Mouse (Mus musculus) megakaryocyte progenitor cell, adult 5-6 weeks (primary cell): ENCODE results near the gene Tshz2. TPM values are rescaled to one million over a fixed set of nuclear protein-coding genes. Genes with fewer than 3 reads are reported as not detected.

Source experiments
- ATAC-seq: replicated peaks from 2 replicates; pipeline ENCODE4 v1.8.0; 2016; ENCODE audit warnings: mild to moderate bottlenecking, moderate TSS enrichment, inconsistent platforms; ENCODE audit not compliant: poor library complexity
- total RNA-seq, 2 experiments: library from RNA; stranded (forward) in 1 of 2; stranded (reverse) in 1 of 2; fragments of 157-497, 149-512 nt in 1 of 2; fragments of 200-1000 nt in 1 of 2; gene quantifications; 2 replicates each; pipeline versions ENCODE4 v1.2.3 to v1.2.4; 2015 to 2017

The Tshz2 gene
- total RNA-seq, 2 experiments from 2014 or later = not detected

GRCm38 (mm10) chr2:169630070-169630469 lies 2.7 kb upstream of the Tshz2 start:
- no peak for ATAC-seq

- ATAC-seq = 0 out of 2 replicates have a peak, but pooled peaks have one; percentile 32
These were observed 877 bp downstream of the Tshz2 start for GRCm38 (mm10) chr2:169633491-169634289.

- ATAC-seq = no peak
These were observed 2.0 kb downstream of the Tshz2 start for GRCm38 (mm10) chr2:169634619-169635382.

DNA sequence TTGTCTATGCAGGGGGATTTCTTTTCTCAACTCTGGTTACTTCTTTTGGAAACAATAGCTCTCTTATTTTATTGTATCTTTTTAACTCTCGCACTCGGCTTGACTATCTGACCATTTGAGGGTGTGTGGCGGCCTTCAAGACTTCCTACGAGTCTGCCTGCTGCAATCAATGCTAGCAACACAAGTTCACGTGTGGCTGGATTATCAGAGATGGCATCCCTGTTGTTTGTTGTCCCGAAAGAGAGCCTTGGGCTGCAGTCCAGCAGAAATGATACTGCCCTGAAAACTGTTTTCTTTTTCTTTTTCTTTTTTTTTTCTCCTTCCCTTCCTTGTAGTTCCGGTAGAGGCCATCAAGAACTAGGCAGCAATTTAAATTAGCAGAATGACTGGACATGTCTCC lies 2.6 kb downstream of the Tshz2 start:
- ATAC-seq = no peak

- no peak for ATAC-seq
These were observed 3.6 kb downstream of the Tshz2 start for GRCm38 (mm10) chr2:169636414-169636813.

DNA sequence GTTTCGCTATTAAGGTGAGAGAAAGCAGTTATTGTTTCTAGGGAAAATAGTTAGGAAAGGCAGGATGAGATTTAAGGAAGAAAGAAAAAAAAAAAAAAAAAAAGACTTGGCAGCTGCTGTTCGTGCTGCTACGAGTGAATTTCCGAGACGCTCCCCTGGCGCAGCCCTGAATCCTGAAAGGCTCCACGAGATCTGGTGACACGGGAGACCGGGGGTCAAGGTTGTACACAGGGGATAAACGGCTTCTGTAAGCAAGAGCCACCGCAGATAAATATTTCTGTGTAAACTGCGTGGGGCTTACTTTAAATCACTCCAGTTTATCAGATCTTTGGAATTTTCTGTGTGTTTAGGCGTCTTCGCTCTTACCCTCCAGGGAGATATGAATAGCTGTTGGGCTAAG lies 8.7 kb downstream of the Tshz2 start:
- no peak for ATAC-seq

GRCm38 (mm10) chr2:169642420-169642819 lies 9.6 kb downstream of the Tshz2 start:
- ATAC-seq = no peak

- ATAC-seq = no peak
These were observed 14.3 kb downstream of the Tshz2 start for GRCm38 (mm10) chr2:169647091-169647490.

DNA sequence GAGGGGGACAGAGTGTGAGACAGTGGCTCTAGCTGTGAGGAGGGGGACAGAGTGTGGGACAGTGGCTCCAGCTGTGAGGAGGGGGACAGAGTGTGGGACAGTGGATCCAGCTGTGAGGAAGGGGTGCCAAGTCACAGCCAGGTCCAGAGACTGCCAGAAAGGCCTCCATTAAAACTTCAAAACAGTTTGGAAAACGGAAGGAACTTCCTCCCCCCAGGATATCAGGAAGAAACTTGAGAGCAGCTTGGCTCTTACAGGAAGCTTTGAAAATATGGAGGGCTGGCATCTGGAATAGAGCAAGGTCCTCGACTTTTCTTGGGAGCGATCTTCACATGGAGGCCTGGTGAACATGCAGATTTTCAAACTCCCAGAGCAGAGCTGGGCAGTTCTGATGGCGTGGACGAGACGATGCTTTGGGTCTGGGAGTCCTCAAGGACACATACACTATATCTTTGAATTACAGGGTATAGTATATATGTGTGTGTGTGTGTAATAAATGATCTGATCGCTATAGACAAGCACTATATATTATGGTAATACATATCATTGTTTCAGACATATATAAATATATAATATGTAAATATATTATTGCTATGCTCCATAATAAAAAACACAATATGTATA lies 16.6 kb downstream of the Tshz2 start:
- no peak for ATAC-seq

- no peak for ATAC-seq
These were observed 20.5 kb downstream of the Tshz2 start for GRCm38 (mm10) chr2:169653282-169653681.

DNA sequence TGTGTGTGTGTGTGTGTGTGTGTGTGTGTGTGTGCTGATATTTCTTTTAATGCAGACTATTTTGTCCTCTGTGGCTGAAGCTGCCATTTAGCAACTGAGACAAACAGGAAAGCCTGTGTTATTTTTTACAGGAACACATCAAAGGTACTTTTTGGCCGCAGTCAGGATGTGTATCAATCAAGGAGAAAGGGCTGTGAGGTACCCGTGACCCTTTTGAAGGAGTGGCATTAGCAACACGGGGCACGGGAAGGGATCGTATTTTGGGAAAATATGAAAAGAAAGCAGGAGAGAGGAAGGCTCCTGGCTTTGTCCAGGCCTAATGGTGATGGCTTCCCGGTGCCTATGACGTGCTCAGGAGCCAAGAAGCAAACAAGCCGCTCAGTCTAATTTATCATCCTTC lies 31.0 kb downstream of the Tshz2 start:
- ATAC-seq = no peak

DNA sequence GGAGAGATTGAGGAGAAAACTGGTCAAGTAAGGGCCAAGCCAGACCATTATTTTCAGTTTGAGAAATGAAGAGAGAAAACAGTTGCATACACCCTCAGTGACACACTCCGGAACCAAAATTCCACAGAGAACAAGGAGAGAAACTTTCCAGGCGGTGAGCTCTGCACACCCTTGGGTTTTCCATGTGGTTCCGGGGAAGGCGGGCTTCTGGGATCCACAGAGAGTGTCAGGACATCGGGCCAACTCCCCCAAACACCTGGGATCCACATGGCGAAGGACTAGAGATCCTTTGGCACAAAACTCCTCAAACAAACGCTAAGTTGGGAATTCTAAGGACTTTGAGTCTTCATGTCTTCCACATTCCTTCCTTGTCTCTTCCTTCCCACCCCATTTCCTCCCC lies 38.5 kb downstream of the Tshz2 start:
- ATAC-seq = no peak

GRCm38 (mm10) chr2:169673786-169674185 lies 41.0 kb downstream of the Tshz2 start:
- ATAC-seq = no peak

DNA sequence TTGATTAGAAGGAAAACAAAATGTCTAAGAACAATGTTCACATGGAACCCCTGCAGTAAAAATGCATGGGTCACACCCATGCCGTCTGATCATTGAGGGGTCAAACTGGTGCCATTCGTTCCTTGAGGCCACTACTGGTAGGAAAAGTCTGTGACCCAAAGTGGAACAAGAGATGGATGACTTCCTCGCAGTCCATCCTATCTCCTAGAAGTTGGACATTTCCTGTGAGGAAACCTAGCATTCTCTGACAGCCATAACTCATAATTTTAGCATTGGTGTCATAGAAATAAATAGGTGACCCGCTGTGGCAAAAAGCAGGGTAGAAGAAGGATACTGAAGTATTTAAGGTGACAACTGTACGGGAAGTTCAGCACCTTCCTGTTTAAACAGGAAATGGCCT lies 41.4 kb downstream of the Tshz2 start:
- ATAC-seq = no peak

DNA sequence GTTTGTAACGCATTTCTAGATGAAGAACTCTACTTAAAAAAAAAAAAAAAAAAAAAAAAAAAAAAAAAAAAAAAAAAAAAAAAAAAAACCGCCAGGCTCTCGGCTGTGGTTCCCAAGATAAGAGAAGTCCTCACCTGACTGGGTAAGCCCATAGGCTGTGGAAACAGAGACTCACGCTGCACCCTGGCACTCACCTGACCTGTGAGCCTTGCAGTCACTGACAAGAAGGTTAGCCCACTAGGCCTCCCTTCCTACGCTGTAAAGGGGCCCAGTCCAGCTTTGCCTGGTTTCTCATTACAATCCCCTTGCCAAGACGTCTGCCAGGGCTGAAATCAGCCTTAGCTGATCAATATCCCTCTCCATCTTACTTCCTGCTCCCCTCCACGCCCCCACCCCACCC lies 46.5 kb downstream of the Tshz2 start:
- ATAC-seq = peak; percentile 58

- ATAC-seq = peak; percentile 24; the same call in 1 of the 2 replicates
These were observed 47.1 kb downstream of the Tshz2 start for GRCm38 (mm10) chr2:169679951-169680350.

DNA sequence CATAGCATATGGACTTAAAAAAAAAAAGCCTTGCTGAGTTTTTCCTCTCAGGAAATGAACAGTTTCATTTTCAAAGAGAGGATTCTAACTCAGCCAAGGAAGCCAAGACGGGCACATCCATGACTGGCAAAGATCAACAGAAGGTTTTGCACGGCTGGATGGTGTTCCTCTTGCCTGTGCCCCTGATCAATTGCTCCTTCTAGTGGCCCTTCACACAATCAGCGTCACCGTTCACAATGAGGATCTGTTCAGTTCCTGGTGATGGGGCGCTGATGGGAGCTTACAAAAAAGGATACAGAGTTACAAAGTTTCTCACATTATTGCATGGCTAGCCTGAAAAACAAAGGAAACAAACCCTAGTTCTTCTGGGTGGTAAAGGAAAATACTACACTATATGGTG lies 52.4 kb downstream of the Tshz2 start:
- no peak for ATAC-seq

GRCm38 (mm10) chr2:169685747-169686146 lies 52.9 kb downstream of the Tshz2 start:
- ATAC-seq = no peak

DNA sequence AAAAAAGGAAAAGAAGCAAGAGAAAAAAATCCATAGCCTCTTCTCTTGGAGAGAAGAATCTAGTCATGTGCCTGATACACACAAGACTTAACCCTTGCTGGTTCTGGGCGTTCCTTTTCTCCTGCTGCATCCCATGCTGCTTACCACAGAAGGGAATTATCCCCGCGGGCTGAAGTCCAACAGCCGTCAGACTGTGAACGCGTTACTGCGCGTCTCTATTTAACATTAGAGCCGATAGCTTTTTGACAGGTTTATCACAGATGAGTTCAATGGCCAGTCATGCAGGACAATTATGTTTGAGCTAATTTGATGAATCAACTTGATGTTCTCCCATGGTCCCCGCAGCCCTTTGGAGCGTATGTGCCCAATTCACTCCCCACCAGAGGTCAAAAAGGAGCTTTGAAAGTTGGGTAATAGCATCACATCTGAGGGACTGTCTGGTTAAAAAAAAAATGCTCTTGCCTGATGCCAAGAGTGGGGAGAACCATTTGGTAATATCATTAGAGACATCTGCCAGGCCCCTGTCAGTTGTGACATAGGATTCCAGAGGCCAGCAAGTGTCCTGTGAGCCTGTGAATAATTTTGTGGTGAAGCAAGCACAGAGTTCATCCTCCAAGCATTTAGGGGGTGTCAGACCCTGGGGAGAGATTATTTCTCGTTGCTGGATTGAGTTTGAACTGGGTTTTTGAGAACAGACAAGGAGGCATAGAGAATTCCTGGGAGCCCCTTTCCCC lies 54.1 kb downstream of the Tshz2 start:
- ATAC-seq = no peak

- 0 out of 2 replicates have a peak, but pooled peaks have one; percentile 20 for ATAC-seq
These were observed 57.2 kb downstream of the Tshz2 start for GRCm38 (mm10) chr2:169690054-169690453.

DNA sequence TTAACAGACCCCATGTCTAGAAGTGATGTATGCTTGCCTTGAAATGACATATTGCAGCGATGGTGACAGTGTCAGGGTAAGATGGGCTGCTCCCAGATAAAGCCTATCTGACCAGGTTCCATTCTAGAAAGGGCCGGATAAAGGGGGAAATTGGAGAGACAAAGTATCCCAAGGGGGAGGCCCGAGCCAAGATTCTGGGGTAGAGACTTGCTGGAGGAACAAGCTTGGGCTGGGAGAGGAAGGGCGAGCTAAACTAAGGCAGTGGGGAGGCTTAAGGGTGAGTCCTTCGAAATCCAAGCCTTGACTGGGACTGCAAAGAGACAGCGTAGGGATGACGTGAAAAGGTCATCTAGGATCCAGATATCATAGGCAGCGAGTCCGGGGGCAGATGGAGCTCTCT lies 61.7 kb downstream of the Tshz2 start:
- ATAC-seq = no peak
